Mouse (Mus musculus): ENCODE data around the gene Ankrd63. TPM values are rescaled to one million over a fixed set of nuclear protein-coding genes. Genes with fewer than 3 reads are reported as not detected.

The Ankrd63 gene
- polyA plus RNA-seq, 1 experiment from 2014 or later = 0.04 TPM

GRCm38 (mm10) chr2:118743261-118743943 lies 39.6 kb upstream of the Ankrd63 start:
- peaks cover 28% of the 10 kb centered on the region for H3K27me3 ChIP-seq
- ATAC-seq = no peak
- no peaks in the 10 kb centered on the region for H3K36me3 ChIP-seq
- H3K4me2 ChIP-seq (replicated peaks) = no peak overlapping the region
- peaks cover 30% of the 10 kb centered on the region for H3K4me1 ChIP-seq (replicated peaks)
- no peak overlapping the region for H3K9ac ChIP-seq (replicated peaks)
- 32% methylated on average over 8 of the region's 8 CpGs for WGBS
- no peaks in the 10 kb centered on the region for H3K9me3 ChIP-seq
- no peak overlapping the region for H3K27ac ChIP-seq
- no peak overlapping the region for H3K4me3 ChIP-seq (replicated peaks)

- no peaks in the 10 kb centered on the region for H3K36me3 ChIP-seq
- no peak overlapping the region for H3K4me3 ChIP-seq (replicated peaks)
- H3K4me2 ChIP-seq (replicated peaks) = no peak overlapping the region
- 79% methylated on average over 9 of the region's 9 CpGs for WGBS
- no peaks in the 10 kb centered on the region for H3K9me3 ChIP-seq
- no peak for ATAC-seq
- peaks cover 28% of the 10 kb centered on the region for H3K27me3 ChIP-seq
- H3K27ac ChIP-seq = no peak overlapping the region
- H3K4me1 ChIP-seq (replicated peaks) = peaks cover 11% of the 10 kb centered on the region
- H3K9ac ChIP-seq (replicated peaks) = no peak overlapping the region
These were observed 37.4 kb upstream of the Ankrd63 start for GRCm38 (mm10) chr2:118741183-118741582.

GRCm38 (mm10) chr2:118740341-118740740 lies 36.6 kb upstream of the Ankrd63 start:
- H3K27ac ChIP-seq = no peak overlapping the region
- peaks cover 11% of the 10 kb centered on the region for H3K4me1 ChIP-seq (replicated peaks)
- H3K4me3 ChIP-seq (replicated peaks) = no peak overlapping the region
- 73% methylated on average over 3 of the region's 3 CpGs for whole genome bisulfite sequencing
- no peaks in the 10 kb centered on the region for H3K9me3 ChIP-seq
- ATAC-seq = no peak
- no peak overlapping the region for H3K9ac ChIP-seq (replicated peaks)
- peaks cover 28% of the 10 kb centered on the region for H3K27me3 ChIP-seq
- no peaks in the 10 kb centered on the region for H3K36me3 ChIP-seq
- H3K4me2 ChIP-seq (replicated peaks) = no peak overlapping the region

- Histone ChIP-seq H3K9me3 (no peaks in the 10 kb centered on the region), H3K4me1 (replicated peaks) (peaks cover 7% of the 10 kb centered on the region; the same call in 1 of the 2 replicates), H3K27me3 (peaks cover 28% of the 10 kb centered on the region), H3K4me3 (replicated peaks) (no peak overlapping the region), H3K27ac (no peak overlapping the region), H3K36me3 (no peaks in the 10 kb centered on the region), H3K9ac (replicated peaks) (no peak overlapping the region), H3K4me2 (replicated peaks) (no peak overlapping the region)
- no peak for ATAC-seq
- WGBS = 46% methylated on average over 5 of the region's 5 CpGs
These were observed 29.6 kb upstream of the Ankrd63 start for GRCm38 (mm10) chr2:118733341-118733740.

GRCm38 (mm10) chr2:118731981-118732380 lies 28.2 kb upstream of the Ankrd63 start:
- ATAC-seq = no peak

GRCm38 (mm10) chr2:118730622-118730915 lies 26.8 kb upstream of the Ankrd63 start:
- no peak overlapping the region for H3K9ac ChIP-seq (replicated peaks)
- peaks cover 11% of the 10 kb centered on the region; the same call in 1 of the 2 replicates for H3K4me1 ChIP-seq (replicated peaks)
- no peak overlapping the region for H3K4me3 ChIP-seq (replicated peaks)
- 0 out of 2 replicates have a peak, but pooled peaks have one; percentile 20 for ATAC-seq
- no peaks in the 10 kb centered on the region for H3K9me3 ChIP-seq
- H3K4me2 ChIP-seq (replicated peaks) = no peak overlapping the region
- peaks cover 39% of the 10 kb centered on the region for H3K27me3 ChIP-seq
- 5% methylated on average over 3 of the region's 3 CpGs for WGBS
- no peaks in the 10 kb centered on the region for H3K36me3 ChIP-seq
- no peak overlapping the region for H3K27ac ChIP-seq

More at GRCm38 (mm10) chr2:118731981-118732380, 28.2 kb upstream of the Ankrd63 start:
- H3K36me3 ChIP-seq = no peaks in the 10 kb centered on the region
- H3K4me3 ChIP-seq (replicated peaks) = no peak overlapping the region
- H3K9ac ChIP-seq (replicated peaks) = no peak overlapping the region
- H3K4me2 ChIP-seq (replicated peaks) = no peak overlapping the region
- 88% methylated on average over 5 of the region's 5 CpGs for WGBS
- H3K27ac ChIP-seq = no peak overlapping the region
- H3K4me1 ChIP-seq (replicated peaks) = peaks cover 11% of the 10 kb centered on the region; the same call in 1 of the 2 replicates
- H3K27me3 ChIP-seq = peaks cover 35% of the 10 kb centered on the region
- H3K9me3 ChIP-seq = no peaks in the 10 kb centered on the region

- peaks cover 39% of the 10 kb centered on the region for H3K27me3 ChIP-seq
- no peak for ATAC-seq
- H3K4me1 ChIP-seq (replicated peaks) = peaks cover 11% of the 10 kb centered on the region; the same call in 1 of the 2 replicates
- no peak overlapping the region for H3K27ac ChIP-seq
- no peak overlapping the region for H3K9ac ChIP-seq (replicated peaks)
- WGBS = 24% methylated on average over 8 of the region's 8 CpGs
- H3K4me3 ChIP-seq (replicated peaks) = no peak overlapping the region
- no peaks in the 10 kb centered on the region for H3K9me3 ChIP-seq
- no peak overlapping the region for H3K4me2 ChIP-seq (replicated peaks)
- H3K36me3 ChIP-seq = no peaks in the 10 kb centered on the region
These were observed 26.3 kb upstream of the Ankrd63 start for GRCm38 (mm10) chr2:118729816-118730621.

GRCm38 (mm10) chr2:118729194-118729593 lies 25.4 kb upstream of the Ankrd63 start:
- Histone ChIP-seq H3K4me2 (replicated peaks) (no peak overlapping the region), H3K27ac (no peak overlapping the region), H3K27me3 (peaks cover 39% of the 10 kb centered on the region), H3K36me3 (no peaks in the 10 kb centered on the region), H3K9ac (replicated peaks) (no peak overlapping the region), H3K9me3 (no peaks in the 10 kb centered on the region), H3K4me3 (replicated peaks) (no peak overlapping the region), H3K4me1 (replicated peaks) (peaks cover 11% of the 10 kb centered on the region; the same call in 1 of the 2 replicates)
- WGBS = 58% methylated on average over 4 of the region's 4 CpGs
- ATAC-seq = no peak

- no peak within 1 kb of the TSS for H3K27ac ChIP-seq
- H3K36me3 ChIP-seq = no peaks in the 10 kb centered on the region
- H3K9me3 ChIP-seq = no peaks in the 10 kb centered on the region
- H3K9ac ChIP-seq (replicated peaks) = peak within 1 kb of the TSS; percentile 19; the same call in 1 of the 2 replicates
- H3K4me3 ChIP-seq (replicated peaks) = no peak within 1 kb of the TSS
- 0 out of 2 replicates have a peak, but pooled peaks have one; percentile 56 for ATAC-seq
- peaks cover 8% of the 10 kb centered on the region; the same call in 1 of the 2 replicates for H3K4me1 ChIP-seq (replicated peaks)
- peaks cover 42% of the 10 kb centered on the region for H3K27me3 ChIP-seq
- 24% methylated on average over 7 of the region's 7 CpGs for WGBS
- H3K4me2 ChIP-seq (replicated peaks) = no peak within 1 kb of the TSS
These were observed 24.6 kb upstream of the Ankrd63 start, which contains the start of gene Plcb2 for GRCm38 (mm10) chr2:118728337-118728736. Gene Plcb2, minus strand, starts transcription at chr2:118728438.

GRCm38 (mm10) chr2:118727911-118728310 lies 24.1 kb upstream of the Ankrd63 start:
- Histone ChIP-seq H3K36me3 (no peaks in the 10 kb centered on the region), H3K9ac (replicated peaks) (no peak overlapping the region), H3K4me2 (replicated peaks) (no peak overlapping the region), H3K27me3 (peaks cover 40% of the 10 kb centered on the region), H3K27ac (no peak overlapping the region), H3K4me3 (replicated peaks) (no peak overlapping the region), H3K9me3 (no peaks in the 10 kb centered on the region), H3K4me1 (replicated peaks) (peaks cover 8% of the 10 kb centered on the region; the same call in 1 of the 2 replicates)
- no peak for ATAC-seq
- 33% methylated on average over 9 of the region's 9 CpGs for WGBS

- Histone ChIP-seq H3K27ac (no peak overlapping the region), H3K36me3 (no peaks in the 10 kb centered on the region), H3K9me3 (no peaks in the 10 kb centered on the region), H3K4me1 (replicated peaks) (peaks cover 8% of the 10 kb centered on the region; the same call in 1 of the 2 replicates), H3K9ac (replicated peaks) (no peak overlapping the region), H3K4me2 (replicated peaks) (no peak overlapping the region), H3K4me3 (replicated peaks) (no peak overlapping the region), H3K27me3 (peaks cover 35% of the 10 kb centered on the region)
- no peak for ATAC-seq
- 84% methylated on average over 2 of the region's 2 CpGs for WGBS
These were observed 23.1 kb upstream of the Ankrd63 start for GRCm38 (mm10) chr2:118726873-118727272.

- Histone ChIP-seq H3K4me3 (replicated peaks) (no peak overlapping the region), H3K4me1 (replicated peaks) (peaks cover 8% of the 10 kb centered on the region; the same call in 1 of the 2 replicates), H3K4me2 (replicated peaks) (no peak overlapping the region), H3K27me3 (peaks cover 29% of the 10 kb centered on the region), H3K36me3 (no peaks in the 10 kb centered on the region), H3K9me3 (no peaks in the 10 kb centered on the region), H3K27ac (no peak overlapping the region), H3K9ac (replicated peaks) (no peak overlapping the region)
- WGBS = 85% methylated on average over 4 of the region's 4 CpGs
- ATAC-seq = no peak
These were observed 21.7 kb upstream of the Ankrd63 start for GRCm38 (mm10) chr2:118725511-118725910.
